Mouse (Mus musculus) lung, adult 2 months (tissue): Measurements from ENCODE around the gene Pitpnm1.

Experiments
- CTCF ChIP-seq: fragments of 200-500 bp; IDR thresholded peaks from 2 replicates; pipeline ENCODE4 v1.5.1; 2011; ENCODE audit warnings: mild to moderate bottlenecking, low read length, control low read depth; ENCODE audit not compliant: insufficient read depth
- POLR2A ChIP-seq: fragments of 200-500 bp; IDR thresholded peaks from 2 replicates; pipeline ENCODE4 v1.6.1; 2011; ENCODE audit warnings: low read depth, mild to moderate bottlenecking, control low read depth, low read length, borderline replicate concordance; ENCODE audit errors: extremely low read depth

GRCm38 (mm10) chr19:4087090-4087489 is 12.7 kb upstream of the Pitpnm1 start:
- TF ChIP-seq CTCF: no peak
- TF ChIP-seq POLR2A: no peak
